Mouse (Mus musculus) myocyte (in vitro differentiated cells): Measurements from ENCODE around the gene Capn8. TPM values are rescaled to one million over a fixed set of nuclear protein-coding genes. Genes with fewer than 3 reads are reported as not detected.

Source experiments
- H3K27me3 ChIP-seq: one replicate; pipeline ENCODE4 v1.6.1; 2011; ENCODE audit not compliant: control insufficient read depth, insufficient read depth, insufficient read length
- H3K36me3 ChIP-seq: one replicate; pipeline ENCODE4 v1.6.1; 2011; ENCODE audit not compliant: control insufficient read depth, insufficient read depth
- H3K4me2 ChIP-seq: one replicate; pipeline ENCODE4 v1.6.1; 2011; ENCODE audit warnings: low read depth, control low read depth
- H3K4me3 ChIP-seq: one replicate; pipeline ENCODE4 v1.5.1; 2011; ENCODE audit warnings: mild to moderate bottlenecking, control low read depth, moderate library complexity
- H3K79me2 ChIP-seq: one replicate; pipeline ENCODE4 v1.6.1; 2011; ENCODE audit not compliant: control insufficient read depth, insufficient read depth
- H3ac ChIP-seq: one replicate; pipeline ENCODE4 v1.6.1; 2011; ENCODE audit not compliant: control insufficient read depth, insufficient read length
- CEBPB ChIP-seq: IDR thresholded peaks from 2 replicates; pipeline ENCODE4 v1.6.1; 2011; ENCODE audit warnings: mild to moderate bottlenecking, moderate library complexity; ENCODE audit not compliant: poor library complexity, insufficient read depth, severe bottlenecking
- E2F4 ChIP-seq: IDR thresholded peaks from one replicate; pipeline ENCODE4 v1.6.1; 2011; ENCODE audit warnings: mild to moderate bottlenecking, control low read depth, moderate library complexity; ENCODE audit not compliant: insufficient read depth
- MAX ChIP-seq: IDR thresholded peaks from one replicate; pipeline ENCODE4 v1.6.1; 2011; ENCODE audit warnings: low read depth, mild to moderate bottlenecking, control low read depth
- MYOD1 ChIP-seq, 3 experiments: IDR thresholded peaks; one replicate each; pipeline ENCODE4 v1.6.1; 2011; ENCODE audit warnings: control low read depth in 2 of 3, low read depth in 2 of 3, mild to moderate bottlenecking in 2 of 3, moderate library complexity in 1 of 3; ENCODE audit not compliant: insufficient read length in 2 of 3, control insufficient read depth in 1 of 3
- MYOG ChIP-seq, 3 experiments: IDR thresholded peaks; one replicate each; pipeline ENCODE4 v1.6.1; 2011; ENCODE audit warnings: control low read depth in 2 of 3, low read depth in 2 of 3, mild to moderate bottlenecking in 2 of 3; ENCODE audit not compliant: insufficient read length in 2 of 3, control insufficient read depth in 1 of 3, insufficient read depth in 1 of 3
- POLR2A ChIP-seq: IDR thresholded peaks from one replicate; pipeline ENCODE4 v1.6.1; 2011; ENCODE audit warnings: low read depth, mild to moderate bottlenecking, control low read depth, moderate library complexity; ENCODE audit not compliant: insufficient read length
- POLR2AphosphoS2 ChIP-seq: IDR thresholded peaks from one replicate; pipeline ENCODE4 v1.6.1; 2011; ENCODE audit warnings: low read depth, control low read depth; ENCODE audit not compliant: insufficient read length
- REST ChIP-seq: IDR thresholded peaks from one replicate; pipeline ENCODE4 v1.6.1; 2011; ENCODE audit warnings: mild to moderate bottlenecking, control low read depth, moderate library complexity; ENCODE audit not compliant: insufficient read depth, insufficient read length
- SRF ChIP-seq: IDR thresholded peaks from one replicate; pipeline ENCODE4 v1.6.1; 2011; ENCODE audit warnings: low read depth; ENCODE audit not compliant: control insufficient read depth, insufficient read length
- TCF12 ChIP-seq: IDR thresholded peaks from one replicate; pipeline ENCODE4 v1.6.1; 2011; ENCODE audit warnings: mild to moderate bottlenecking, control low read depth; ENCODE audit not compliant: poor library complexity, insufficient read depth, severe bottlenecking
- TCF3 ChIP-seq: IDR thresholded peaks from one replicate; pipeline ENCODE4 v1.6.1; 2011; ENCODE audit warnings: low read depth, control low read depth; ENCODE audit not compliant: insufficient read length
- USF1 ChIP-seq: IDR thresholded peaks from one replicate; pipeline ENCODE4 v1.6.1; 2011; ENCODE audit warnings: low read depth, mild to moderate bottlenecking, control low read depth, moderate library complexity
- polyA plus RNA-seq: library from polyadenylated mRNA; unstranded; fragments of >200 nt; fragmentation: generic; extraction: Trizol; gene quantifications from one replicate; pipeline ENCODE4 v1.2.1, GENCODE M21; 2012; ENCODE audit warnings: missing spikeins

Gene Capn8
- polyA plus RNA-seq, 1 experiment = not detected

DNA sequence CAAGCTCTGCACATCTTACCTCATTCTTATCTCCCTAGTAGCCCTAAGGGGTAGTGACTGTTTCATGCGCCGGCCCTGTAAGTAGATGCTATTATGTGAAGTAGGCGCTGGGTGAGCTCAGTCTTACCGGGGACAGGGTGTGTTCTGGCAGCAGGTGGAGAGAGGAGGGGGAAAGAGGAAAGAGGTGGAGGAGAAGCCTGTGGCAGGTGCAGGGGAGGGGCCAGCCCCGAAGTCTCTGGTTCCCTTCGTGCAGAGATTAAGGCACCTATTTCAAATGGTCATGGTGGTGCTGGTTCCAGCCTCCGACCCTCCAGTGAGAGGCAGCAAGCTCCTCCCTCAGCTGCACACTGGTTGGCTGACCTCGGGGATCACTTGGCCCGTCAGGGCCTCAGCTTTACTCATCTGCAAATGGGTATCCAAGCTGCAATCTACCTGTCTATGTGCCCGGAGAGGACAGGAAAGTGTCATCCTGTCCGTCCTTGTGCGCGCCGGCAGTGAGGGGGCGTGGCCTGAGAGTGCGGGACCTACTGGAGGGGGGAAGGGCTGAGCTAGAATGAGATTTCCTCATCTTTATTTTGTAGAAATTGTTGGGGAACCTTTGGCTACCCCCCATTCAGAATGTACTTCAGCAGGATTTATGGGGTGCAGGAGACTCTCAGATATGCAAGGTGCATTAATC is 20.5 kb downstream of the Capn8 start:
- Histone ChIP-seq H3K36me3 (no peaks in the 10 kb centered on the region), H3K79me2 (no peaks in the 10 kb centered on the region), H3K27me3 (peaks cover 47% of the 10 kb centered on the region), H3ac (no peak overlapping the region), H3K4me2 (no peak overlapping the region), H3K4me3 (no peak overlapping the region)
- TF ChIP-seq SRF (no peak), USF1 (no peak), E2F4 (no peak), MAX (no peak), TCF3 (no peak), POLR2A (no peak), TCF12 (no peak), CEBPB (no peak), MYOD1 (IDR thresholded peaks at IDR 0.05; ENCODE audit: control insufficient read depth in 1 of 3, insufficient read length in 2 of 3, low read depth in 2 of 3) (no peak), REST (no peak), POLR2AphosphoS2 (no peak), MYOG (IDR thresholded peaks at IDR 0.05; ENCODE audit: control insufficient read depth in 1 of 3, insufficient read depth in 1 of 3, insufficient read length in 2 of 3, low read depth in 2 of 3) (no peak)

DNA sequence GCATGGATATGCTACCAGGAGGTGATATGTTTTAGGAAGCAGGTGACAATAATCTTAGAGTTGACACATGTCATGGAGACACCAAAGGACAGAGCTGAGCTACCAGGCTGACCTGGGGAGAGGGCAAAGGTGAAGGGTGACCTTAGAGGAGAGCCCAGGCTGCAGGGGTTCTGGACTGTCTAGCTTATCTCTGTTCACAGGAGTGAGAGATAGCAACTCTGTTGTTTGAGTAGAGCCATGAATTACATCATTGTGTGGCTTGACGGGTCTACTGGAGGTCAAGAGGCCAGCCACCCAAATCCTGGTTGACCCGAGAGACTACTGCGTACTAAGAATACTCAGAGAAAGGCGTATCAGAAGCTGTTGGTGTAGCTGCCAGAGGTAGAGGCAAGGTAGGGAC is 22.9 kb downstream of the Capn8 start:
- no peak overlapping the region for H3K4me3 ChIP-seq
- TF ChIP-seq TCF3 (no peak), POLR2AphosphoS2 (no peak), POLR2A (no peak), CEBPB (no peak)
- H3K79me2 ChIP-seq = no peaks in the 10 kb centered on the region
- no peak overlapping the region for H3ac ChIP-seq
- H3K27me3 ChIP-seq = peaks cover 65% of the 10 kb centered on the region
- H3K36me3 ChIP-seq = no peaks in the 10 kb centered on the region
- no peak overlapping the region for H3K4me2 ChIP-seq

GRCm38 (mm10) chr1:182591491-182591890 is 26.7 kb downstream of the Capn8 start:
- Histone ChIP-seq H3K79me2 (no peaks in the 10 kb centered on the region), H3ac (no peak overlapping the region), H3K36me3 (no peaks in the 10 kb centered on the region), H3K4me3 (no peak overlapping the region), H3K4me2 (no peak overlapping the region), H3K27me3 (peaks cover 42% of the 10 kb centered on the region)
- peak; percentile 23 for TF ChIP-seq USF1
- TF ChIP-seq MAX = no peak

- H3K27me3 ChIP-seq = peaks cover 37% of the 10 kb centered on the region
- H3K4me2 ChIP-seq = no peak overlapping the region
- H3K4me3 ChIP-seq = no peak overlapping the region
- no peaks in the 10 kb centered on the region for H3K36me3 ChIP-seq
- H3K79me2 ChIP-seq = no peaks in the 10 kb centered on the region
- no peak overlapping the region for H3ac ChIP-seq
- no peak for TF ChIP-seq SRF
- no peak for TF ChIP-seq TCF3
These were observed 27.6 kb downstream of the Capn8 start for GRCm38 (mm10) chr1:182592436-182592835.

DNA sequence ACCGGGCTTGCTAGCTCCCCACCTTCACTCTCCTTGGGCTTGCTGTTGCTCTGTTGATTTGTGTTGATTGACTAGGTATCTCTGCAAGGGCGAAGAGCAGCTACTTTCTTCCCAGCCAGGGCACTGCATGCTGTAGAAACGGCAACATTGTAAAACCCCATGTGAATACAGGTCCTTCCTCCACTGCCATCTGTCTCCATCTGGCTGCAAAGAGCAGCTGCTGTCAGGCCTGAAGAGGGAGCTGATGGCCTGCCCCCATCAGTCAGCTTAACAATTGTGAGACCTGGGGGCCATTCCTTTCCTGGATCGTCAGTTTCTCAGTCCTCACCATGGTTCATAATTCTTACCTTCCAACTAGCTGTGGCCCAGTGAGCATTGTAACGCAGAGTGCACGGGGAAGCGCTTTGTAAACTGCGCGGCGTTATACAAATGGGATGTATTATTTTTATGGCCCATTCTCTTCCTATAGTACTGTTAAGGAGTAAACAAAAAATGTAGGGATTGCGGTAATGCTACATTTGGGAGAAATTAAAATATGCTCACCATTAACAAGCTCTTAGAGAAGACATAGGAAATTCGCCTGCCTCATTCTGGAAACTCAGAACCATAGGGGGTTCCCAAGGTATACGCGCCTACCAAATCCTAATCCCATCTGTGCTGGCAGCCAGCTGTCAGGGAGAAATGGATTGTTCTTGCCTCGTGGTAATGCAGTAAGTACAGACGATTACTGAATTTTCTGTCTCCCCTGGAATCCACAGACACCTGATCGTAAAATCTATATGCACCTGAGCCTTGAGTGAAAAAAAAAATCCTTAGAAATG is 40.7 kb downstream of the Capn8 start:
- H3ac ChIP-seq = no peak overlapping the region
- no peaks in the 10 kb centered on the region for H3K79me2 ChIP-seq
- H3K36me3 ChIP-seq = no peaks in the 10 kb centered on the region
- peaks cover 26% of the 10 kb centered on the region for H3K27me3 ChIP-seq
- TF ChIP-seq MYOD1 (IDR thresholded peaks at IDR 0.05; ENCODE audit: control insufficient read depth in 1 of 3, insufficient read length in 2 of 3, low read depth in 2 of 3) (peak in 1 of 3 experiments; percentile 27), CEBPB (no peak), MYOG (IDR thresholded peaks at IDR 0.05; ENCODE audit: control insufficient read depth in 1 of 3, insufficient read depth in 1 of 3, insufficient read length in 2 of 3, low read depth in 2 of 3) (peak in 1 of 3 experiments; percentile 49), MAX (no peak)
- H3K4me2 ChIP-seq = peak overlapping the region; percentile 31
- no peak overlapping the region for H3K4me3 ChIP-seq
